Mouse (Mus musculus) forebrain, embryonic 10.5 days (tissue): ENCODE data around the gene Mamstr. TPM values are rescaled to one million over a fixed set of nuclear protein-coding genes. Genes with fewer than 3 reads are reported as not detected.

Source experiments
- DNase-seq: peaks from one replicate; pipeline ENCODE4 v3.0.0-alpha.2; 2017; ENCODE audit warnings: low spot score; ENCODE audit errors: extremely low spot score
- H3K27ac ChIP-seq: fragments of 300-500 bp; sonication (generic); 2 replicates; pipeline ENCODE4 v1.5.1; 2016; ENCODE audit warnings: mild to moderate bottlenecking
- H3K27me3 ChIP-seq: fragments of 300-500 bp; sonication (generic); 2 replicates; pipeline ENCODE4 v1.6.1; 2016; ENCODE audit warnings: mild to moderate bottlenecking; ENCODE audit not compliant: poor library complexity, severe bottlenecking
- H3K36me3 ChIP-seq: fragments of 300-500 bp; sonication (generic); replicated peaks from 2 replicates; pipeline ENCODE4 v1.6.1; 2016; ENCODE audit warnings: mild to moderate bottlenecking, moderate library complexity
- H3K4me1 ChIP-seq: fragments of 300-500 bp; sonication (generic); 2 replicates; pipeline ENCODE4 v1.6.1; 2016
- H3K4me3 ChIP-seq: fragments of 300-500 bp; sonication (generic); 2 replicates; pipeline ENCODE4 v1.5.1; 2016; ENCODE audit warnings: mild to moderate bottlenecking, moderate library complexity
- H3K9me3 ChIP-seq: fragments of 300-500 bp; sonication (generic); 2 replicates; pipeline ENCODE4 v1.6.1; 2016; ENCODE audit warnings: mild to moderate bottlenecking, moderate library complexity
- WGBS: fragments of 180-500 bp; shearing (Covaris S2); methylation state at CpG from one replicate; pipeline ENCODE4 v1.1.7; 2016; 5-methylcytosine and 5-hydroxymethylcytosine counted together
- polyA plus RNA-seq: library from polyadenylated mRNA; unstranded; fragments of >200 nt; fragmentation: Nextera tagmentation; extraction: Ambion mirVana; gene quantifications from 2 replicates; pipeline ENCODE4 v1.2.1, GENCODE M21; 2016

Mamstr gene
- polyA plus RNA-seq, 1 experiment from 2014 or later, result 1.7 TPM

DNA sequence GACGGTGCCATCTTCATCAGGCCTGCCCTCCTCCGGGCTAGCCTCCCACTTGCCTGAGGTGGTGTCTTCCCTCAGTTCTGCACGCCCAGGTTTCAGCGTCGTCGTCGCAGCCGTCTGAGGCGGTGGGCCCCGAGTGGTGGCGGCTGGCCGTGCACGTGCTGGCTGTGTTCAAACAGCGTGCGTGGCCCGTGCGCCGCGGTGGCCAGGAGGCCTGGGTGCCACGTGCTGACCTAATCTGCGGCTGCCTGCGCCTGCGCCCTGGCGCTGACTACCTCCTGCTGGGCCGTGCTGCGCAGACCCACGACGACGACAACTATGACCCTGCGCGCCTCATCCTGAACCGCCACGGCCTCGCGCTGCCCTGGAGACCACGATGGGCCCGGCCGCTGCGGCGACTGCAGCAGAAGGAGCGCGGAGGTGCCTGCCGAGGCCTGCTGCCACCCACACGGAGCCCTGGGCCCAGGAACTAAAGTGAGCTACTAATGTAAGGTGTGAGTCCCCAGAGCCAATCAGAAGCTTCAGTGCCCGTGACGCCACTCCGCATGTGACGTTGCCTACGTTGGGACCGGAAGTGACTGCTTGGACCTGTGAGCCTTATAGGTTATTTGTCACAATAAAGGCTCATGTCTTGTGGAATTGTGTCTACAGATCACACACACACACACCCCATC lies 54.3 kb downstream of the Mamstr start, which contains the start of gene Sec1:
Sec1 (minus strand) TSS at position 482 of the 671 bp plus-strand sequence.
- Histone ChIP-seq H3K27ac (peak within 1 kb of the TSS; percentile 48; the same call in 1 of the 2 replicates), H3K4me1 (peaks cover 33% of the 10 kb centered on the region), H3K36me3 (no peaks in the 10 kb centered on the region), H3K9me3 (no peaks in the 10 kb centered on the region), H3K4me3 (no peak within 1 kb of the TSS), H3K27me3 (peaks cover 13% of the 10 kb centered on the region)
- DNase-seq, result no peak
- 93% methylated on average over 50 of the region's 50 CpGs for WGBS

DNA sequence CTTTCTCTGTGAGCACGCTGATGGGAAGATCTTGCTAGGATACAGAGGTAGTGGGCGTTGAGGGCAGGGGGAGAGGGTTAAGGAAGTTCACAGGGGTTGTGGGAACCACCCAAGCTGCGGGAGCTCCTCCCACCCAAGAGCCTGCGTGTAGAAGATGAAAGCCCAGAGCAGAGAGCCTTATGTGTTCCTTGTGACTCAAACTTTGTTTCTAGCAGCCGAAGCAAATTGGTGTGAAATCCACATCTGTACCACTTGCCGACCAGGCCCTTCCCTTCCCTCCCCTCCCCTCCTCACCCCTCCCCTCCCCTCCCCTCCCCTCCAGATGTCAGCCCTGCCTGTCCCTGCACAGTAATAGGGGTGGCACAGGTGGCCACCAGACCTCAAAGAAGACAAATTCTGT lies 55.3 kb downstream of the Mamstr start:
- no peak for DNase-seq
- Histone ChIP-seq H3K27me3 (peaks cover 24% of the 10 kb centered on the region), H3K27ac (peak overlapping the region; percentile 26; the same call in 1 of the 2 replicates), H3K9me3 (no peaks in the 10 kb centered on the region), H3K36me3 (no peaks in the 10 kb centered on the region), H3K4me1 (peaks cover 33% of the 10 kb centered on the region), H3K4me3 (no peak overlapping the region)
- 48% methylated on average over 6 of the region's 6 CpGs for WGBS

Other genes with a start within 250 kb of the Mamstr start
- 295 TPM in 2 replicates for gene Snrnp70, start 244.2 kb upstream of the Mamstr start, polyA plus RNA-seq
- gene Kcna7, start 234.3 kb upstream of the Mamstr start, polyA plus RNA-seq, result not detected in 2 replicates
- 0.46 and 0.87 TPM in 2 replicates for gene Ntf5, start 226.3 kb upstream of the Mamstr start, polyA plus RNA-seq
- not detected in 2 replicates for gene Lhb, start 219.2 kb upstream of the Mamstr start, polyA plus RNA-seq
- 39.0 and 41.6 TPM in 2 replicates for gene Gys1, start 205.1 kb upstream of the Mamstr start, polyA plus RNA-seq
- gene Ruvbl2, start 201.9 kb upstream of the Mamstr start, polyA plus RNA-seq, result 235 and 237 TPM in 2 replicates
- 5,105 and 5,277 TPM in 2 replicates for gene Ftl1, start 180.1 kb upstream of the Mamstr start, polyA plus RNA-seq
- gene Bax, start 173.1 kb upstream of the Mamstr start, polyA plus RNA-seq, result 247 and 254 TPM in 2 replicates
- gene Tulp2, start 158.1 kb upstream of the Mamstr start, polyA plus RNA-seq, result 0.12 and 0.20 TPM in 2 replicates
- not detected in 2 replicates for gene Gm45808, start 153.2 kb upstream of the Mamstr start, polyA plus RNA-seq
- gene Dhdh, start 151.2 kb upstream of the Mamstr start, polyA plus RNA-seq, result 6.4 and 7.2 TPM in 2 replicates
- 99.3 and 106 TPM in 2 replicates for gene Nucb1, start 129.6 kb upstream of the Mamstr start, polyA plus RNA-seq
- 16.4 and 17.7 TPM in 2 replicates for gene Ppp1r15a, start 113.7 kb upstream of the Mamstr start, polyA plus RNA-seq
- gene Plekha4, start 113.6 kb upstream of the Mamstr start, polyA plus RNA-seq, result 1.1 and 1.2 TPM in 2 replicates
- 0.39 and 0.63 TPM in 2 replicates for gene Hsd17b14, start 85.1 kb upstream of the Mamstr start, polyA plus RNA-seq
- 38.2 and 39.1 TPM in 2 replicates for gene Bcat2, start 69.8 kb upstream of the Mamstr start, polyA plus RNA-seq
- not detected in 2 replicates for gene Fgf21, start 24.5 kb upstream of the Mamstr start, polyA plus RNA-seq
- gene Fut1, start 22.7 kb upstream of the Mamstr start, polyA plus RNA-seq, result 0.07 TPM in 1 of 2 replicates, not detected in the other
- gene Izumo1, start 18.2 kb upstream of the Mamstr start, polyA plus RNA-seq, result 0.25 TPM in 1 of 2 replicates, not detected in the other
- gene Rasip1, start 12.5 kb upstream of the Mamstr start, polyA plus RNA-seq, result 4.5 and 4.7 TPM in 2 replicates
- gene Fut2, start 26.4 kb downstream of the Mamstr start, polyA plus RNA-seq, result 0.12 TPM in 2 replicates
- 0.38 and 0.63 TPM in 2 replicates for gene Ntn5, start 44.0 kb downstream of the Mamstr start, polyA plus RNA-seq
- 0.78 and 1.1 TPM in 2 replicates for gene Sec1, start 54.4 kb downstream of the Mamstr start, polyA plus RNA-seq
- gene Car11, start 59.9 kb downstream of the Mamstr start, polyA plus RNA-seq, result 2.5 and 3.2 TPM in 2 replicates
- 2.6 and 2.7 TPM in 2 replicates for gene Dbp, start 65.1 kb downstream of the Mamstr start, polyA plus RNA-seq
- gene Rpl18, start 75.5 kb downstream of the Mamstr start, polyA plus RNA-seq, result 1,181 and 1,186 TPM in 2 replicates
- gene Sphk2, start 78.0 kb downstream of the Mamstr start, polyA plus RNA-seq, result 34.0 and 36.6 TPM in 2 replicates
- gene Fam83e, start 81.2 kb downstream of the Mamstr start, polyA plus RNA-seq, result 2.6 and 3.3 TPM in 2 replicates
- 0.50 TPM in 1 of 2 replicates, not detected in the other for gene Spaca4, start 85.8 kb downstream of the Mamstr start, polyA plus RNA-seq
- gene Lmtk3, start 143.8 kb downstream of the Mamstr start, polyA plus RNA-seq, result 1.7 and 2.7 TPM in 2 replicates
- 1.6 and 2.3 TPM in 2 replicates for gene Sult2b1, start 144.7 kb downstream of the Mamstr start, polyA plus RNA-seq
- gene Cyth2, start 174.6 kb downstream of the Mamstr start, polyA plus RNA-seq, result 132 and 136 TPM in 2 replicates
- 0.76 and 0.78 TPM in 2 replicates for gene Kcnj14, start 184.8 kb downstream of the Mamstr start, polyA plus RNA-seq
- gene Grwd1, start 191.0 kb downstream of the Mamstr start, polyA plus RNA-seq, result 132 and 137 TPM in 2 replicates
- 34.1 and 37.0 TPM in 2 replicates for gene Kdelr1, start 232.8 kb downstream of the Mamstr start, polyA plus RNA-seq
- 0.09 TPM in 2 replicates for gene Grin2d, start 238.4 kb downstream of the Mamstr start, polyA plus RNA-seq